Mouse (Mus musculus) cerebellum, postnatal 25 days (tissue): Measurements from ENCODE around the gene Ctxn2.
"Not testable (repeated sequence)": the region's sequence is repeated elsewhere in the genome, so short reads cannot be mapped to it uniquely, and the experiment has no call there.

Experiments used
- DNase-seq, 2 experiments: peaks; one replicate each; pipeline ENCODE4 v3.0.0; 2021; ENCODE audit warnings: mixed read lengths in 2 of 2

Ctxn2 gene

DNA sequence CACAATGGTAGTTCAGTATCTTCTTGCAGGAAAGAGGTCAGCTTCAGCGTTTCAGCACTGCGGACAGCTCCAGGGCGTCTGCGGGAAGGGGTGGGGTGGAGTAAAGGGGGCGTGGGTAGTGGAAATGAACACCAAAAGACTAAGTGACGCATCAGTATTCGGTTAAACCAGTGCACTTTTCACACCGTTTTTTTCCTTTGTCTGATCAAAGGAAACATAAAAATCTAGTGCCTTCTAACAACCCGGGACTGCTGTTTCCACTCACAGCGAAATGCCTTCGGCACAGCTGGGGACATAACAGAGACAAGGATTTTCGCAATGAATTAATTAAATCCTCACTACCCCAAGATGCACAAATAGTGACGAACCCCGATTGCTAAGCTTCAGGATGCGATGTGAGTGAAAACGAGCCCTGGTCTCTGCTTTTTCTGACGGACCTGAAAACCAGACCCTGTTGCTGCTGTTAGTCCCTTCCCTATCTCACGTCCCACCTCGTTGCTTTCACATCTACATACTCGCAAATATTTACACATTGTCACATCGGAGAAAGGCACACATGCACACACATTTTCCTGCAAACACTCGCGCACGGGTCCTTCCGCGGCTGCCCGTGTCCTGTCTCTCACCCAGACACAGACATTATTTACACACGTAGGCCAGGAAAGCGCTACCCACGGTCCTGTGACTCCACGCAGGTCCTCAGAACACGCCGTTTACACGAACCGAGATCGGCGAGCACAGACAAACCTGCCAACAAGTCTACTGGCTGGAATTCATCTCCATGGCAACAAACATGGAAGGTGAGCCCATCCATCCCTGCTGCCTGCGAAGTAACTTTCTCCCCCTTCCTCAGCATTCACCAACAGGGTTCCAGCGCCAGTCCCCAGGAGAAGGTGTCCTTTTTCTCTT, at the start of gene Ctxn2:
TSS of gene Ctxn2 (plus strand) at position 790 of the 909 bp plus-strand sequence.
- DNase-seq = peak; percentile 44 to 52

DNA sequence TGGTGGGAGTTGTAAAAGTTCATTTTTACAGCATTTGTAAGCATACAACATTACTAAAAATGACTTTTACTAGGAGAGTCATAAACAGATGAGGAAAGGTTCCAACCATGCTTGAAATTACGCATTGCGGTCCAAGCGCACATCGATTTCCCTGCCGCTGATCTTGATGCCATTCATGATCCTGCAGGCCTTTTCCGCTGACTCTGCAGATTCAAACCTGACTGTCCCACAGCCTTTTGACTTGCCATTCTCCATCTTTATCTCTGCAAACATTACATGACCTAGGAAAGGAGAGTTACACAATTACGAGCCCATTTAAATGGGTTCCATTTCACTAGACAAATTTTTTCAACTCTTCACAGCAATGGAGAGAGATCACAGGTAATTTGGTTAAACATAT, 47.7 kb upstream of the Ctxn2 start:
- no peak for DNase-seq

- DNase-seq = not testable (repeated sequence)
Measured at GRCm38 (mm10) chr2:125092123-125092522, 44.4 kb upstream of the Ctxn2 start.

DNA sequence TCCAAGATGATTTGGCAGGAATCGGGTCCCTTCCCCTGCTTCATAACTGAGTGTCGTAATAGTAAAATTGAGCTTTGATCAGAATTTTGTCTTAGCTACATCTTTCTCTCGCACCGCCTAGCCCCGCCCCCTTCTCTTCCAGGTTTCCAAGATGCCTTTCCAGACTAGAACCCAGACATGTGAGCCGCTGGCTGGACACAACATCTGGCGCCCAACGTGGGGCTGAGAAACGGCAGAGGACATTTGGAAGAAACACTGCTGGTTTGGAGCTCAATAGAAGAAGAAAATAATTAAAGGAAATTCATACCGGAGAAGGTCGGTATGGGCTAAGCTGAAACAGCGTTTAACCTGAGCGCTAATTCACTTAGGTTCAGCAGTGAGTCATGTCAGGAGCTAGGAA, 32.0 kb upstream of the Ctxn2 start:
- DNase-seq = not testable (repeated sequence)

GRCm38 (mm10) chr2:125106536-125106935, 30.0 kb upstream of the Ctxn2 start:
- not testable (repeated sequence) for DNase-seq

DNA sequence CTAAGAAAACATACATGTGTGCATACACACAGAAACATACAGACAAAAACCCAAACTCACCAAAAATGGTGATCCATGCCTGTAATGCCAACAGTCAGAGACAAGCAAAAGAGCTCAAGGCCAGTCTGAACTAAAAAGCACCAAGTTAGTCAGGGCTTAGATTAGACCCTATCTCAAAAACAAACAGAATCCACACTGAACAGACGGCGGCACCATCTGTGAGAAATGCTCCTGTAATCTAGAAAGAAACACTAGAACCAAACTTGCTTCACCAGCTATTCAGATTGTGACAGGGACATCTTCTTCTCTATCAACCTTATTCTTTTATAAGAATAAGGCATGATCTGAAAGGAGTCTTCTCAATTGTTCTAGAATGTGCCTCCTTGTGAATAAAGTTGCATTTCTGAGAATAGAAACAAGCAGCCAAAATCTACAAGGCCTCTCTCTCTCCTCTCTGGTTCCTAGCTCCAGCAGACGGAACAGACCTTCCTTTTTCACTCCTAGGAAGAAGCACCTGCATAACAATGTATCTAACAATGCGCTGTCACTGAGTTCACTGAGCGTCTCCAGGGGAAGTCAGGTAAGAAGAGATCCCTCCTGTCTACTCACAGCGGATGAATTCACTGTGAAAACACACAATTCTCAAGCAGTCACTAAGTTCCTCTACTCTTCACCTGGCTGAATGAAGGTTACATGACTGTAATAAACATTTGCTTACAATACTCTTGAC, 16.9 kb upstream of the Ctxn2 start:
- DNase-seq = peak; percentile 38 to 62

- DNase-seq = no peak
Measured at GRCm38 (mm10) chr2:125122288-125122623, 14.2 kb upstream of the Ctxn2 start.

DNA sequence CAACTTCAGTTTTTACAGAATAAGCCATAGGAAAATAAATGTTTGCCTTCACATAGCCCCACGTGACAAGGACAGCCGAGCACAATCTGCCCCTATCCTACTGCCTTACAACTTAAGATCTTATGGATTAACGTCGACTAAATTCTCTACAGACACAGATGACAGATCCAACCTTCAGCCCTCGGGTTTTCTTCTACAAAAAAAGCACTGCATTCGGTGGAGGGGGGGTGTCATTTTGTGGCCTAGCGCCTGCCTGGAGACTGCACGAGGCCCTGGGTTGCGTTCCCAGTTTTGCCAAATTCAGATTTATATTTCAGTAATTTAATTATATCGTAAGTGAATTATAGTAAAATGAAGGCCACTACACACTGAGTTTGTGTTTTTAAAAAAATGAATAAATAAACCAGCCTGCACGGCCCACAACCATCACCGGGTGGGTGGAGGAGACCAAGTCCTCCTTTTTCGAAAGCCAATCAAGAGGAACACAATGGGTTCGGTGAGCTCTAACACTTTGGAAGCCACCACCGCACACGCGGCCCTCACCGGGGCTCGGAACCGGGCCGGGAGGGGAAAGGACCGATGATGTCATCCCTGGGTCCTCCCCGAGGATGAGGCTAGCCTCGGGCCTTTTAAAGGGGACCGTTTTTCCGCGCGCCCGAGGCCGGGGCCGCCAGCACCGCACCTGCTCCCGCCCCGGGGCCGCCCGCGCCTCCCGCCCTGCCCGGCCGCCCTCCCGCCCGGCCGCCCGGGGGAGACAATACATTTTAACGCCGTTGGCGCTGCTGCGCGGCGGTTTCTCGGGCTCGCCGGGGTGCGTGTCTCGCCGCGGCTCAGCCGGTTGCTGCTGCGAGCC, 13.6 kb upstream of the Ctxn2 start:
- DNase-seq = peak; percentile 76 to 82

DNA sequence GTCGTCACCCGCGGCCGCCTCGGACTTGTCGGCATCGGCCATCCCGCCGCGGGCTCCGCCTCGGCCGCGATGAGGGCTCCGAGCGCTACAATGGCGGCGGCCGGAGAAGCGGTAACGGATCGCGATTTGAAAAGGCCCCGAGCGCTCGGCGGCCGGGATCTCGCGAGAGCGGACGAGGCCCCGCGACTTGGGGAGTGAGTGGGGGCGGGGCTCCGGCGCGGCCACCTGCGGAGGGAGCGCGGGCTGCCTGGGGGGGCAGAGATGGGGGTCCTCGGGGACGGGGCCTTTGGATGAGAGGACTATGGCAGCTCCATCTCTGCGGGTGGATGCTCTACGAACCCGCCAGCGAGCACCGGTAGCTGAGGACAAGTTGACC, 13.0 kb upstream of the Ctxn2 start, which contains the start of gene Myef2:
TSS of gene Myef2 (minus strand) at position 185 of the 376 bp plus-strand sequence.
- peak; percentile 88 to 93 for DNase-seq

DNA sequence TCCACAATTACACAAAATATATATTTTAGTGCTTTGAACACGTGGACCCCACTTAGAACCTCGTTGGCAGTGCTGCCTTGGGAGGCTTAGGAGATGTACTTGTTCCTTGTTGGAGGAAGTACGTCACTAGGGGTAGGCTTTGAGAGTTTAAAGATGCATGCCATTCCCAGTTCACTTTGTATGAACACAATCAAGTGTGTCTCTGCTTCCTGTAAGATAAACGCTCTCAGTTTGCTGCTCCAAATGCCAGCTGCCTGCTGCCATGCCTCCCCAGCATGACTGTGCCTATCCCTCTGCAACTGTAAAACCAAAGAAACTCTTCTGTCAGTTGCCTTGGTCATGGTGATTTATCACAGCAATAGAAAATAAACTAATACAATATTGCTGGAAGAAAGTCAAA, 10.7 kb upstream of the Ctxn2 start:
- DNase-seq = no peak

- DNase-seq = no peak
Measured at GRCm38 (mm10) chr2:125126792-125127191, 9.7 kb upstream of the Ctxn2 start.

DNA sequence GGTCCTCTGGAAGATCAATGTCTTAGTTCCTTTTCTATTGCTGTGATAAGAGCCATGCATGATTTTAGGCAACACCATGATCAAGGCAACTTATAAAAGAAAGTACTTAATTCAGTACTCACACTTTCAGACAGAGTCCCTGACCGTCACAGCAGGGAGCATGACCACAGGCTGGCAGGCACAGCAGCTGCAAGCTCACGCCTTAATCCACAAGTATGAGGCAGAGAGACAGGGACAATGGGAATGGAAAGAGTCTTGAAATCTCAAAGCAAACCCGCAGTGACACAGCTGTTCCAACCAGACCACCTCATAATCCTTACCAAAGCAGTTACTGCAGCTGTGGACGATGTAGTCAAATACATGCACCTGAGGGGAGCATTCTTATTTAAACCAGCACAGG, 2.4 kb upstream of the Ctxn2 start:
- no peak for DNase-seq

DNA sequence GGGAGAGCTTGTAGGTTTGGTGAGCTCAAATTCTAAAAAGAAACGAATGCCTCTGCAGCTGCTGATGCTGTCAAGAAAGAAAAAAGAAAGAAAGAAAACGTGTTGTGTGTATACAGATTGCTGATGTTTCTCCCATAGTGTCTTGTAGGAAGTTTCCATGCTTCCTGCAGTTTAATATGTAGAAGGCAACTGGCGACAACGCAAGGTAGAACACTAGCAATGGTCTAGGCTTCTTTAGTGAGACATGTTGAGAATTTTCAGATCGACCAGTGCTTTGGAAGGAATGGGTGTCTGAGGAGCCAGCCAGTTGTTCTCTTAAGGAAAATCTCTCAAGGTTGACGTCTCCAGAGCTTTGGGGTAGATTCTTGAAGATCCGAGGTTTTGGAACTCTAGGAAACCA, 354 bp downstream of the Ctxn2 start:
- no peak for DNase-seq

GRCm38 (mm10) chr2:125142336-125142735, 5.8 kb downstream of the Ctxn2 start:
- DNase-seq = no peak

GRCm38 (mm10) chr2:125152388-125152787, 15.9 kb downstream of the Ctxn2 start, which contains the start of gene Slc12a1:
TSS of gene Slc12a1 (plus strand) at chr2:125152505.
- no peak for DNase-seq

- no peak for DNase-seq
Measured at GRCm38 (mm10) chr2:125154294-125154693, 17.8 kb downstream of the Ctxn2 start.

GRCm38 (mm10) chr2:125155504-125155903, 19.0 kb downstream of the Ctxn2 start:
- DNase-seq = no peak

- no peak for DNase-seq
Measured at GRCm38 (mm10) chr2:125162012-125162470, 25.5 kb downstream of the Ctxn2 start.

- peak in 1 of 2 experiments; percentile 8 for DNase-seq
Measured at GRCm38 (mm10) chr2:125178225-125178798, 41.8 kb downstream of the Ctxn2 start.

DNA sequence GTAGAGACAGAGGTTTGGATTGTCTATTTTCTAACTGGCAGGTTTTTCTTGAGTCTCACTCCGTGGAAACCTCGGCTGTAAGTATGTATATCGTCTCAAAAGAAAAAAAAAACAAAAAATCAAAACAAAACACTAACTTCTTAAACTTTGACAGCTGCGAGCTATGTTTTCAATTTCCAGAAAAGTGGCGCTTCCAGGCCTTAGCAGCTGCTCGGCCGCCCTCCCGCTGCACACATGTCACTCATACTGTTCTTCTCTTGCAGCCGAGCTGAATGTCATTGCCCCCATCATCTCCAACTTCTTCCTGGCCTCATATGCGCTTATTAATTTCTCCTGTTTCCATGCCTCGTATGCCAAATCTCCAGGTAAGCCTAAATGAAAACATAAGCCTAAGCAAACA, 51.4 kb downstream of the Ctxn2 start:
- no peak for DNase-seq

DNA sequence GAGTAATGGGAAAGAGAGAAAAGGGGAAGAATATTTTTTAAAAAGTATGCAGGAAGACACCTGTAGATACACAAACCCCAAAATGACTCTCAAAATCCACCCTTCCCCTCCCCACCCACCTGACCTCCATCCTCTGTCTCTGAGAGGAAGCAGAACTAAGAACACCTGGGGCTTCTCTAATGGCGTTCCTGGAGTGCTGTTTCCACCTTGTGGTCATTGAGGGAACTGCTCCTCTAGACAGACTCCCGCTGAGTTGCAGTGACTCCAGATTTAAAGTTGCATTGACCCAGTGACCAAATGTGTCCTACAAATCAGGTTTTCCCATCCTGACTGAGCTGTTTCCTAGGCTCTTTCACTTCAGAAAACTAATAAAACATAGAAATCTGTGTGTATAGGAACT, 52.7 kb downstream of the Ctxn2 start:
- peak; percentile 68 to 78 for DNase-seq

GRCm38 (mm10) chr2:125192905-125193304, 56.4 kb downstream of the Ctxn2 start:
- DNase-seq = no peak
